Comparison of ENCODE assay signal across 14 mouse cellular contexts in the genomic region with DNA sequence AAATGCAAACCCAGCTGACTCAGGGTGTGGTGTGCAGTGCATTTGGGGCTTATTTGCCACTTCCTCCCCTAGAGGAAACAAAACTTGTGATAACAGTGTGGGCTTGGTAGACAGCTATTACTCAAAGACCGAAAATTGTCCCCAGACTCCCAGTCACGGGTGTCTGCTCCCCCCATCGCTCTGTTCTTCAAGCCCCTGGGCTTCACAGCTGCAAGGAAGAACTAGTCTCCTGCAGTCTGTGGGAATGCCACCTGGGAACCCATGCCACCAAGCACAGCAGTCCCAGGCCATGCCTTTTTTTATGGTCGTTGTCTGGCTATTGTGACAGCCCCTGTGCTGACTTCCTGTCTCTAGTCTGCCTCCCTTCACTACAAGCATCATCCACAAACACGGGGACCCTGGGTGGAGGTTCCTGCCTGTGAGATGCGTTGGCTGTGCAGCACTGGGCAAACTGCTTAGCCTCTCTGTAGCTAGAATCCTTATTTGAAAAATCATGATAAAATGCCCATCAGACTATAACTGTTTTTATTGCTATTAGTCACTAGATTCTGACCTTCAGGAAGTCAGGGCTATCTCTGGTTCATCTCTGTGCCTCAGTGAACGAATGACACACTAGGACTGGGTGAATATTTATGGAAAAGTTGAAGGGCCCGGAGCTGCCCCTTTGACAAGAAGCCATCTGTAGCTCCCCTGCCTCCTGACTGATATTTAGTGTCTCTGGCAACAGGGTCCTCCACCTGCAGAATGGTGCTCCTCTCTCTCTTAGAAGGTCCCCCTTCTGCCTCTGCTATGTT. TPM values are rescaled to one million over a fixed set of nuclear protein-coding genes. Genes with fewer than 3 reads are reported as not detected.
DNase-seq lines count a peak whose midpoint lies in the region; ATAC-seq lines count a peak whose summit lies in the region.
"Had no signal": no experiment of that assay in that cellular context is flagged by ENCODE, and none has a peak within 500 bp of the region (broad histone marks: within the 10 kb centered on the region; RNA-seq: fewer than 3 reads in every experiment).

No protein-coding gene starts in this region.

- no peak for ATAC-seq in midbrain, embryonic 11.5 days (ENCODE audit: low FRiP score)
- peak; percentile 75 for ATAC-seq in common myeloid progenitor, adult 5-6 weeks (replicated peaks; ENCODE audit: low read depth, poor library complexity, severe bottlenecking)
- ATAC-seq in forebrain, embryonic 11.5 days (replicated peaks; ENCODE audit: low FRiP score), result no peak
- no peak for ATAC-seq in forebrain, embryonic 12.5 days (ENCODE audit: low FRiP score)
- ATAC-seq: hindbrain, postnatal 0 days had no signal

- H3K27ac ChIP-seq in midbrain, embryonic 10.5 days (replicated peaks), result peak overlapping the region; percentile 83
- no peak overlapping the region for H3K27ac ChIP-seq in midbrain, embryonic 11.5 days (ENCODE audit: low read depth, low read length)
- H3K27ac ChIP-seq in forebrain, embryonic 11.5 days (ENCODE audit: low read depth, low read length), result no peak overlapping the region
- H3K27ac ChIP-seq in forebrain, embryonic 12.5 days, result no peak overlapping the region
- H3K27ac ChIP-seq: heart, embryonic 13.5 days; hindbrain, postnatal 0 days; limb, embryonic 15.5 days; macrophage had no signal

- no peaks in the 10 kb centered on the region for H3K9me3 ChIP-seq in midbrain, embryonic 10.5 days (replicated peaks)
- H3K9me3 ChIP-seq in midbrain, embryonic 11.5 days (ENCODE audit: control insufficient read depth, low read length), result no peaks in the 10 kb centered on the region
- H3K9me3 ChIP-seq in forebrain, embryonic 11.5 days (ENCODE audit: control insufficient read depth, low read length), result no peaks in the 10 kb centered on the region
- no peaks in the 10 kb centered on the region for H3K9me3 ChIP-seq in forebrain, embryonic 12.5 days
- H3K9me3 ChIP-seq: heart, embryonic 13.5 days; limb, embryonic 15.5 days had no signal

- no peak overlapping the region for H3K9ac ChIP-seq in midbrain, embryonic 11.5 days (ENCODE audit: low read length)
- H3K9ac ChIP-seq in forebrain, embryonic 11.5 days (ENCODE audit: low read length), result no peak overlapping the region
- H3K9ac ChIP-seq in forebrain, embryonic 12.5 days, result no peak overlapping the region
- H3K9ac ChIP-seq: heart, embryonic 13.5 days; limb, embryonic 15.5 days had no signal

- WGBS in midbrain, embryonic 10.5 days, result 70% methylated on average over 8 of the region's 8 CpGs
- 69% methylated on average over 8 of the region's 8 CpGs for WGBS in midbrain, embryonic 11.5 days
- WGBS in forebrain, embryonic 11.5 days, result 72% methylated on average over 8 of the region's 8 CpGs
- 69% methylated on average over 8 of the region's 8 CpGs for WGBS in forebrain, embryonic 12.5 days

- DNase-seq in midbrain, embryonic 10.5 days (ENCODE audit: low spot score), result no peak
- no peak for DNase-seq in midbrain, embryonic 11.5 days (ENCODE audit: low spot score, missing footprints)
- DNase-seq in naive thymus-derived CD4-positive, alpha-beta T cell, adult 2 months (ENCODE audit: low read depth), result peak; percentile 75
- no peak for DNase-seq in kidney, adult 9 months
- no peak for DNase-seq in forebrain, embryonic 11.5 days (ENCODE audit: low spot score)
- DNase-seq: adrenal gland, postnatal 14 days; cerebellum, adult 8-10 months; right cerebral cortex, postnatal 4 days had no signal

- H3K4me2 ChIP-seq in midbrain, embryonic 11.5 days, result no peak overlapping the region
- H3K4me2 ChIP-seq in forebrain, embryonic 11.5 days (ENCODE audit: low read depth, low read length, severe bottlenecking), result no peak overlapping the region
- H3K4me2 ChIP-seq in forebrain, embryonic 12.5 days, result no peak overlapping the region
- H3K4me2 ChIP-seq: heart, embryonic 13.5 days; limb, embryonic 15.5 days had no signal

- H3K4me3 ChIP-seq in midbrain, embryonic 10.5 days, result no peak overlapping the region
- no peak overlapping the region for H3K4me3 ChIP-seq in midbrain, embryonic 11.5 days (ENCODE audit: low read depth, low read length)
- H3K4me3 ChIP-seq in forebrain, embryonic 11.5 days (ENCODE audit: low read depth, low read length), result no peak overlapping the region
- H3K4me3 ChIP-seq in forebrain, embryonic 12.5 days (replicated peaks), result no peak overlapping the region
- H3K4me3 ChIP-seq: heart, embryonic 13.5 days; limb, embryonic 15.5 days had no signal

- H3K4me1 ChIP-seq in midbrain, embryonic 10.5 days, result peaks cover 82% of the 10 kb centered on the region
- peaks cover 41% of the 10 kb centered on the region for H3K4me1 ChIP-seq in midbrain, embryonic 11.5 days (ENCODE audit: control insufficient read depth, insufficient read depth, low read length)
- H3K4me1 ChIP-seq in forebrain, embryonic 11.5 days (replicated peaks; ENCODE audit: control insufficient read depth, insufficient read depth, low read length), result peaks cover 8% of the 10 kb centered on the region; the same call in 1 of the 2 replicates
- H3K4me1 ChIP-seq in forebrain, embryonic 12.5 days, result peaks cover 57% of the 10 kb centered on the region

- H3K27me3 ChIP-seq in midbrain, embryonic 10.5 days (ENCODE audit: low read depth, poor library complexity, severe bottlenecking), result peaks cover 7% of the 10 kb centered on the region; the same call in 1 of the 2 replicates
- no peaks in the 10 kb centered on the region for H3K27me3 ChIP-seq in midbrain, embryonic 11.5 days (ENCODE audit: control insufficient read depth, insufficient read depth, low read length)
- H3K27me3 ChIP-seq in forebrain, embryonic 11.5 days (ENCODE audit: control insufficient read depth, insufficient read depth, low read length), result no peaks in the 10 kb centered on the region
- no peaks in the 10 kb centered on the region for H3K27me3 ChIP-seq in forebrain, embryonic 12.5 days
- H3K27me3 ChIP-seq: limb, embryonic 15.5 days had no signal

- H3K36me3 ChIP-seq in midbrain, embryonic 10.5 days, result peaks cover 1% of the 10 kb centered on the region; the same call in 1 of the 2 replicates
- H3K36me3 ChIP-seq in midbrain, embryonic 11.5 days (ENCODE audit: control insufficient read depth, insufficient read depth, low read length), result no peaks in the 10 kb centered on the region
- H3K36me3 ChIP-seq in forebrain, embryonic 11.5 days (ENCODE audit: control insufficient read depth, insufficient read depth, low read length), result no peaks in the 10 kb centered on the region
- H3K36me3 ChIP-seq in forebrain, embryonic 12.5 days (replicated peaks), result no peaks in the 10 kb centered on the region
- H3K36me3 ChIP-seq: heart, embryonic 13.5 days; limb, embryonic 15.5 days had no signal

RNA-seq across cellular contexts. Expression of gene Rab11fip4, which starts 50.1 kb away (rescaled TPM):
- polyA plus RNA-seq in midbrain, embryonic 10.5 days (2016; fragmentation: Nextera tagmentation; extraction: Ambion mirVana), result 18.6 and 23.4 TPM in 2 replicates
- 13.5 and 14.1 TPM in 2 replicates for polyA plus RNA-seq in midbrain, embryonic 11.5 days (2014; fragmentation: Nextera tagmentation; extraction: Ambion mirVana)
- total RNA-seq in common myeloid progenitor, adult 5-6 weeks (2017), result 1.5 and 1.9 TPM in 2 replicates
- 16.0 and 16.8 TPM in 2 replicates for polyA plus RNA-seq in forebrain, embryonic 11.5 days (2014; fragmentation: Nextera tagmentation; extraction: Ambion mirVana)
- 25.6 and 26.8 TPM in 2 replicates for polyA plus RNA-seq in forebrain, embryonic 12.5 days (2016; fragmentation: Nextera tagmentation; extraction: Ambion mirVana)
